ENCODE assay signal across 29 mouse cellular contexts in genomic region chr3:86983382-86983781, GRCm38 (mm10).
"Had no signal": no experiment of that assay in that cellular context is flagged by ENCODE, and none has a peak within 500 bp of the region (broad histone marks: within the 10 kb centered on the region; RNA-seq: fewer than 3 reads in every experiment).

No protein-coding gene starts in this region.

- ATAC-seq: liver, embryonic 12.5 days; liver, postnatal 0 days; midbrain, embryonic 13.5 days; midbrain, embryonic 15.5 days; midbrain, embryonic 16.5 days had no signal

- H3K9ac ChIP-seq: limb, embryonic 12.5 days; limb, embryonic 13.5 days; limb, embryonic 15.5 days; liver, embryonic 12.5 days; liver, embryonic 13.5 days; liver, embryonic 14.5 days; liver, embryonic 15.5 days; liver, postnatal 0 days; lung, embryonic 14.5 days; lung, embryonic 15.5 days; midbrain, embryonic 12.5 days; midbrain, embryonic 13.5 days; midbrain, embryonic 15.5 days; neural tube, embryonic 12.5 days had no signal

- H3K27ac ChIP-seq: left cerebral cortex, adult 2 months; limb, embryonic 10.5 days; limb, embryonic 12.5 days; limb, embryonic 13.5 days; limb, embryonic 15.5 days; liver, embryonic 12.5 days; liver, embryonic 13.5 days; liver, embryonic 14.5 days; liver, embryonic 15.5 days; lung, embryonic 15.5 days; macrophage; midbrain, embryonic 10.5 days; midbrain, embryonic 12.5 days; midbrain, embryonic 13.5 days; midbrain, embryonic 15.5 days; neural tube, embryonic 12.5 days had no signal

- H3K36me3 ChIP-seq: limb, embryonic 10.5 days; limb, embryonic 12.5 days; limb, embryonic 13.5 days; limb, embryonic 15.5 days; liver, embryonic 12.5 days; liver, embryonic 13.5 days; liver, embryonic 15.5 days; lung, embryonic 15.5 days; midbrain, embryonic 10.5 days; midbrain, embryonic 12.5 days; midbrain, embryonic 13.5 days; midbrain, embryonic 15.5 days; neural tube, embryonic 12.5 days had no signal

- H3K4me1 ChIP-seq: limb, embryonic 15.5 days; liver, embryonic 12.5 days; liver, embryonic 13.5 days; liver, embryonic 15.5 days; lung, embryonic 15.5 days had no signal

- H3K9me3 ChIP-seq: limb, embryonic 10.5 days; limb, embryonic 12.5 days; limb, embryonic 13.5 days; limb, embryonic 15.5 days; liver, embryonic 12.5 days; liver, embryonic 13.5 days; liver, embryonic 15.5 days; lung, embryonic 15.5 days; midbrain, embryonic 10.5 days; midbrain, embryonic 12.5 days; midbrain, embryonic 13.5 days; midbrain, embryonic 15.5 days; neural tube, embryonic 12.5 days had no signal

- DNase-seq: left cerebral cortex, postnatal 4 days; liver; liver, embryonic 13.5 days; liver, postnatal 0 days; lung, embryonic 14.5 days; lung, postnatal 14 days; lung, postnatal 36 days; lung, postnatal 4 days; midbrain, embryonic 14.5 days had no signal

- H3K4me3 ChIP-seq: left cerebral cortex, adult 2 months; limb, embryonic 10.5 days; limb, embryonic 12.5 days; limb, embryonic 13.5 days; limb, embryonic 15.5 days; liver, embryonic 12.5 days; liver, embryonic 13.5 days; liver, embryonic 15.5 days; lung, embryonic 15.5 days; megakaryocyte, embryonic 14.5 days; midbrain, embryonic 10.5 days; midbrain, embryonic 12.5 days; midbrain, embryonic 13.5 days; midbrain, embryonic 15.5 days; myocyte; neural tube, embryonic 12.5 days had no signal

- H3K4me2 ChIP-seq: limb, embryonic 12.5 days; limb, embryonic 13.5 days; limb, embryonic 15.5 days; liver, embryonic 11.5 days; liver, embryonic 12.5 days; liver, embryonic 13.5 days; liver, embryonic 15.5 days; lung, embryonic 14.5 days; lung, embryonic 15.5 days; midbrain, embryonic 11.5 days; midbrain, embryonic 12.5 days; midbrain, embryonic 13.5 days; midbrain, embryonic 15.5 days; neural tube, embryonic 12.5 days had no signal

- H3K27me3 ChIP-seq: limb, embryonic 12.5 days; limb, embryonic 13.5 days; limb, embryonic 15.5 days; liver, embryonic 12.5 days; liver, embryonic 13.5 days; liver, embryonic 15.5 days; lung, embryonic 15.5 days; megakaryocyte, embryonic 14.5 days; midbrain, embryonic 13.5 days; midbrain, embryonic 15.5 days; neural tube, embryonic 12.5 days had no signal
